Mouse (Mus musculus): ENCODE results near the gene Gm20850.
"Not testable (repeated sequence)": the region's sequence is repeated elsewhere in the genome, so short reads cannot be mapped to it uniquely, and the experiment has no call there.

Gm20850 gene

GRCm38 (mm10) chrY:75715022-75715421 lies at the start of gene Gm20850:
Gm20850 (plus strand) TSS chrY:75715322.
- DNase-seq: not testable (repeated sequence)

All from lung, postnatal 10 days (tissue).